Mouse (Mus musculus) adrenal gland, adult (tissue): Measurements from ENCODE around the gene Dclk1.
A peak's percentile ranks its signal among the peaks of the same experiment; 100 is the strongest.

ENCODE experiments used
- DNase-seq, 2 experiments: peaks; one replicate each; pipeline ENCODE4 v3.0.0; 2022 to 2023; ENCODE audit warnings: low spot score in 1 of 2; ENCODE audit not compliant: inconsistent age in 2 of 2

Dclk1 gene

DNA sequence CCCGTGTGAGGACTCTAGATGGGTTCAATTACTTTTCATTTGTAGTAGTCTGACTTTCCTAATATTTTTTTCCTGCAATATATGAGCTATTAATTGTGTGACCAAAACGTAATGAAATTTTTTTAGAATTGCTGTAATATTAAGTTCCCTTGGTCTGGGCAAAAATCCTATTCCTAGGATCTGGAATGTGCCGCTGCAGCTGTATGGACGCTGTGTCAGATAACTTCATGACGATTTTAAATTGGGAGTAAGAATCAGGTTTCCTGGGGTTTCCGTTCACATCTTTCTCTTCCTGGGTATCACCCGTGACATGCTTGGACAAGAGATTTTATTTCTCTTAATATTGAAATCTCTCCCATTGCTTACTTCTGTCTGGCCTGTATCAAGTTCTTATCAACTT lies 253.1 kb downstream of the Dclk1 start:
- DNase-seq, result no peak

DNA sequence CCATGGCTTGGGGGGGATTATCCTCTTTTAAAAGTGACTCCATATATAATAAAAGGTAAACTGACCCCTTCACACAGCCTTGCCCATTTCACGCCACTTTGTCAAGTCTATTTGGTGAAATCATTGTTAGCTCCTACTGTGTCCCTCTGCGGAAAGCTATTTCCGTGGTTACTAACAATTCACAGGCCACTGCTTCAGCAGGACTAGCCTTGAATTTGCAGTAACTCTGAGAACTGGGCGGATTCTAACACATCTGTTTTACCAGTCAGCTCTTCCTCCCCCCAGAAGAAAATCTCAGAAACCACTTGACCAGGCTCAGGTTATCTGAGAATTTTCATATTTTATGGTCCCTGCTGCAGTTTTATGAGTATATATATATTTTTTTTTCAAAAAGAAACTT lies 253.7 kb downstream of the Dclk1 start:
- DNase-seq, result no peak

DNA sequence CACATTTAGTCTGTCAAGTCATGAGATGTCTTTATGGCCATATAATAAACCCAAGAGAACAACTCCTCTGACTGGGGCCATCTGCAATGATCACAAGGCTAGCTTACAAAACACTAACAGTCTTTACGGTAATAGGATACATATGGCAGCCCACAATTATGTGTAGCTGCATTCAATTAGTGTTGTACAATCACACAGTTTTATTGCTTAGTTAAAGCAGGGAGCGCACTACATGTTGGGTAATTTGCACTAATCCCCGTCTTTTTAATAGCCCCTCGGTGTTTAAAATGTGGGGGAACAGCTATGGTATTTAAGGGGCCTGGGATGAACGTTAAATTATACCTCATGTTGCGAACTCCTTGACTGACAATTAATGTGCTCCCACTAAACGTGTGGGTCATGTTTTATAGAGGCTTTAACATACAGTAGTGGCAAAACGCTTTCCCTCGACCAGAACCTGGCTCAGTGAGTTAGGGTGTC lies 254.3 kb downstream of the Dclk1 start:
- no peak for DNase-seq

DNA sequence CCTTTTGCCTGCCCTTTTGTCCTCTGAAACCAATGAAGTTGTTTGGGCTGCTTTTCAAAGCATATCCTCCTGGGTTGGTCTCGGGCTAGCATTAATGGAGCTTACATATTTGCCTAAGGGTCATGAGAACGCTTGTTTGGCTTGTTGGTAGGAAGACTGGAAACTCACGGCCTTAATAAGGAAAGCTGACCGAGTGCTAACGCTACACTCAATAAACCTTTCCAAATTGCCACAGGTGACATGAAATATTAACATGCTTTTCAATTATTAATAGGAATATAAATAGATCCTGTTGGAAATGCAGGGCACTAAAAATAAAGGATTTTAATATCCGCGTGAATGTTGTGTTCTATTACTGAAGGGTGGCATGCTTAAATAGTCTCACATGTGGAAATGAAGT lies 257.1 kb downstream of the Dclk1 start:
- DNase-seq, result no peak

DNA sequence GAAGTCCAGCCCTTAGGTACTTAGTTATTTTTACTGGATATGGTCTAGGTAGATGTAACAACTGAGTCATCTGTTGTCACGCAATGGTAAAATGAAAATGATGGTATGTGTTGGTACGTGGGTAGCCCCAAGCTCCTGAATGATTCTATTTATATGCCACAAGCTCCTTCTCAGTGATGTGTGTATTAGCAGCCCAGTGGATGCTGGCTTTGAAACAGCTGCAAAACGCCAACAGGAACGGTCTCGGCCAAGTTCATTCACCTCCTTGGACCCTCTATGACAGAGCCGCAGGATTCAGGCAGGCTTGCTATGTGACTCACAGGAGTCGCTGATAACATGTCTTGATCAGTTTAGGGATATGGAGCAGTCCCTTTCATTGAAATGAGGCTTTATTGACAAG lies 268.0 kb downstream of the Dclk1 start:
- no peak for DNase-seq

DNA sequence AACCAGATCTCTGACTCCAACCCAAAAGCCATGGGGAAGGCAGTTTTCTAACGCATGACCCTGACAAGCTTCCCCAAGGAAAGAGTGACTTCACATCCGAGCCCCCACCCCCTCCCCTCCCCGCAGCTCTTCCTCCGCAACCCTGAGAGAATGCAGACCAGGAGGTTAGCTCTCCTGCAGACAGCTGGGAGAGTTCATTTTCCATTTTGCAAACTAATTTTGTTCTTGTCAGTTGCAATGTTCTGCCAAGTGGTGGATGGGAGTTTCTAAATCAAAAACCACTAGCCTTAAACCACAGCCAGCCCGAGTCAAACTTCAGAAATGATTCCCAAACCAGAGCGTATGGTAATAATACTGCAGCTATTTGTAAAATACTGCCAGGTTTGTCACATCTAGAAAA lies 269.5 kb downstream of the Dclk1 start:
- DNase-seq, result no peak

DNA sequence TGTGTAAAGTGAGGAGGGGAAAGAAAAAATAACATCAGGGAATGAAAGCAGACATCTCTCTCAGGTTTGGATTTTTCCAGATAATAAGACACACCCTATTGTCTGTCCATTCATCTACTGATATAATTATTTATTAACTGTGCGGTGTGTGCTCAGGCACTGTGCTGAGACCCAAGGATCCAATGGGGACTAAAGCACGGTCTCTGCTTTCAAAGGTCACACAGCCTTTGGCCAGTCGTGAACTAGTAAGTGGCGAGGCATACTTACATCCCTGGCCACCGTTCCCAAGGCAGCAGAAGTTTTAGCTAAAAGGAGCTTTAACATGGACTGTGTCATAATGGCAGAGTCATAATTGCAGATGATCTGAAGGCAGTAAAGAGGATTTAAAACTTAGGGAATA lies 273.8 kb downstream of the Dclk1 start:
- no peak for DNase-seq

DNA sequence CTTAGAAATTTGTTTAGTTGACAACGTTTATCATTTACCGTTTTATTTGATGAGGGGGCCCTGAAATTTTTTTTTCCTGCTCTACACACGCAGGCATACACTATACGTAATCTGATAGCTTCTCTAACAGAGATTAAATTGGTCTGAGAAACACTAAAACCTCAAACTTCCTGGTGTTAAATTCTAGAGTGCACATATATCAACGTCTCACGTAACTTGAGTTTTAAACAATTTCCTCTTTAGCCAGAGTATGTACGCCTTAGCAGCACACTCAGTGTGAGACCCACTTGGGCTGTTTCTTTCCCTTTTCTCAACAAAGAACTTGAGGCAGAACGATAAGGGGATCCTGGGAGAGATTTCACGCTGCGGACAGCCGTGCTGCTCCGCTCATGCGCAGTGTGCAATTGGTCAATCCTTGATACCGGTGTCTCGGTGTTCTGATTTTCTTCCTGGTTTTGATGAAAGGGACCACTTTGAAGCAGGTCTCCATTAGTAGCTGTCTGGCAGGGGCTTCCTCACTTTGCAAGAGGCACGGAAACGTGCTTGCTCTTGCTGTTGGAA lies 275.4 kb downstream of the Dclk1 start:
- no peak for DNase-seq

DNA sequence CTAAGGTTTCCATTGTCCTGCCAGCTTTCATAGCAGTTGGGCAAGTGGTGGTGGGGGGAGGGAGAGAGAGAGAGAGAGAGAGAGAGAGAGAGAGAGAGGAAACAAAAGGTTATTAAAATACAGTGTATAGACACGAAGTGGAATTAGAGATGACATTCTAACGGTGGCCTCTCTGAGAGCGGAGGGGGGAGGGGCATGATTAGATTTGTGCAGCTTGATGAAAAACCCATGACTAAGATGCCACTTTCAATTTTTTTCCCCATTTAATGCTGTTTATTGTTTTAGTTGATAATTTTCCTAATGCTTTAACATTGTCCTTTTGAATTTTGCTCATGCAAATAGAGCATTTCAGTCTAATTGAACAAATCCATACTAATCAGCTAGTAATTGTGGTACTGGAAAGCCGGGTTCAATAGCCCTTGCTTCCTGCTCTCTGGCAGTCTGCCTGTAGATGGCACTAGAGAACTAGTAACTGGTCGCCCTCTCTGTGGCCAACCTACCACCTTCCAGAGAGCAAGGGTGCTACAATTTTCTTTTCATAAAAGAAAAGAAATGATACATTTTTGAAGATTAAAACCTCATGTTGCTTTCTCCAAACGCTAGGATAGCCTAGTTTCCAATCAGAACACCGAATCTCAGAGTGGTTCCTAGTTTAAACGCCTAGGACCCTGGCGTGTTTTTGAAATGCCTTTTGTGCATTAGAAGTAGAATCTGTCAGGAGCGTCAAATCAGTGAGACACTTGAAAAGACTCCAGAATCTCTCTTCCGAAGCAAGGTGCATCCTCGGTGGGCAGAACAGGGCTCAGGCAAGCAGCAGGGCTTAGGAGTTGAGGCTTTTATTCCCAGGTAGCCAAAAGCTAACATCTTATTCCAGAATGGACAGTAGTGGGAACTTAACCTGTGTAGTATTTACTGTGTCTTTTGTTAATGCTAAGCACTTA lies 278.3 kb downstream of the Dclk1 start:
- DNase-seq, result peak; percentile 59 to 89

DNA sequence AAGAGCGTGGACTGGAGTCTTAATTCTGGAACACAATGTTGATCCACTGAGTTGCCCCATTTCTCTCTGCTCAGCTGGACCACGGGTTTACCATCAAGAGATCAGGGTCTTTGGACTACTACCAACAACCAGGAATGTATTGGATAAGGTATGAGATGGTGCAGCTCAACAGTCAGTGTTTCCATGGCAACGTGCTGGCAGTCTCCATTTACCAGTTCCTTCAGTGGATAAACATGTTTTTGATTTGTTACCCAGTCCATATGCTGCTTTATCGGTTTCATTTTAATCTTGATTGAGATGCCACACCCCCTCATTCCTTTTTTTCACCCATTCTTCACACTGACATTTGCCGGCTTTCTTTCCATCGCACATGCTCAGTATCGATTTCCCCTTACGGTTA lies 279.6 kb downstream of the Dclk1 start:
- DNase-seq, result no peak

DNA sequence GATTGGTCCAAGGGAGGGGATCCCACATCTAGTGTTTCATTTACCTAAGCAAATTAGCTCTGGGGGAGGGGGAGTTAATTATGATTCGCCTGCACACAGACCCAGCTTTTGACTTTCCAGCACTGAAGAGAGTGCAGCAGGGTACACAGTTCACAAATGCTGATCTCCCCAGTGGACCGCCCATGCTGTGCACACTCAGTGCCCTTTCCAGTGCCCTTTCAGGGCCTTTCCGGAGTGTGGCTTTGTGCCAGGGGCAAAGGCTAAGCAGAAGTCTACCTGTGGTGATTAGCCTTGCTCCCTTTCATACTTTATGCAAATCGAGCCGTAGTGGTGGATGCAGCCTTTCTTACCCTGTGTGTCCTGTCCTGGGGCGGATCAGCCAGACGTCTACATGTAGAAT lies 281.1 kb downstream of the Dclk1 start:
- DNase-seq, result no peak

DNA sequence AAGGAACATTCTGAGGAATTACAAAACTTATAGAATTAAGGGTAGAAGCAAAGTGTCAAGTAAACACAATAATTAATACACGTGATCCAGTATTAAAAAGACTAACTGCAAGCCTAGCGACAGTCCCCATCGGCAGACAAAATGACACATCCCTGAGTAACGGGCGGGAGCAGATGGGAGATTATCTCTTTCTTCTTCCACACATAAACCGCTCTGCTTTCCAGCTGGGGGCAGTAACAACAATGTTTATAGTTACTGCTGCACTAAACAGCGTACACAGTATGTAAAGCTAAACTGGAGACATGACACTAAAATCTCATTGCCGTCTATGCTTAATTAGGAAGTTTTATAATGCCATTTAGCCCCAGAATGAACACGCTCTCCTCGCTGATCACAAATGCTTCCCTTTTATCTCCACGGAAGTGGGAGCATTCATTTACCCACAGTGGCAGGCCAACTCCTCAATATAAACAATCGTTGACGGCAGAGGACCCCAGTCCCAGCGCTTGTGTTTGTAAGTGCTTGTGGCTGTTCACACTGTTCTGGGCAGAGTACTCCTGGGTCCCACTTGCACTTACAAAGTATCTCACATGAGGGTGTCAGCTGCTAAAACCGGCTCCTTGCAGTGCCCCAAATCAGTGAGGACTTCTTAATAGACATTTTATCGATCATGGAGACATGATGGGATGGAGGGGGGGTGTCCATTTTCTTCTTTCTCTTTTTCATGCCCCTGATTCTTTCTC lies 281.7 kb downstream of the Dclk1 start:
- DNase-seq, result peak in 1 of 2 experiments; percentile 23

DNA sequence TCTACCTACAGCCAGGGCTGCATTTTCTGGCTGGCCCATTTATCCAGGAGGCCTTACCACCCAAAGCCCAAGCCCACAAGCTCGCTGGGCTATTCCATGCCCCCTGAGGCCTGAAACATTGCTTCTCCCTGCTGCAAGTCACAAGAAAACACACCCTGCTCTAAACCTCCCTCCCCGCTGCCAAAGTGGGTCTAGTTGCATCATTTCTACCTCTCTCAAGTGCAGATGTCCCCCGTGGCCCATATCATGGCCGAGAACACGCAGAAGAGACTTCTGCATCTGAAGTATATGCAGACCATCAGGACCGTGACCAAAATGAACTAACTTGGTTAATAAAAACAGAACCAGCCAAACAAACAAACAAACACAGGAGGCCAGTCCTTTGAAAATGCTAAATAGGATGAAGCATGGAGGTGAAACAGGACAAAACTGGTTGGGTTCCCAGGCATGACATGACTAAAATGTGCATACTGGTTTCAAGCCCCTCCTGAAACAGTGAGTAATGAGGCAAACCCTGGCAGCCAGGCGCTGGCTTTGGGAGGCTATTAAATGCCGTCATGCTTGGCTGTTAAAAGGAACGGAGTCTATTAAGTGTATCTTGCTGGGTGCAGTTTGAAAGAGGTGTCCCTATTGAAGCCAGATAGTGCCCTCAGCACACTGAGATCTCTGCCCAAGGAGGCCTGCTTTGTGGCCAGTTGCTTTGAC lies 282.5 kb downstream of the Dclk1 start:
- no peak for DNase-seq

DNA sequence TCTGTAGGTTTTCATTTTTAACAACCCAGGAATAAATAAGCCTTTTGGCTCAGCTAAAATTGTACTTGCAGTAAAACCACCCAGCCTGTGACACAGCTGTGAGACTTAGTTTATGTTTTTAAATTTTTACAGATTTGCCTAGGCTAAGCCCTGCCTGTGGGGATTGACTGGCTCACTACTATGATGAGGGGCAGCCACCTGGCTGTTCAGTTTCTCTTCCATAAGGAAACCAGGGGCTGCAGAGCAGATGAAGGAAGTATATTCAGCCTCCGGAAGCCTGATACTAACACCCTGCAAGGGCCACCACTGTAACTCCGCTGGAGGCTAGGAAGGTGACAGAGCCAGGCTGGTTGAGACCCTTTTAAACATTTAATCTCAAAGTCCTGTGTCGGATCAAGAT lies 284.3 kb downstream of the Dclk1 start:
- no peak for DNase-seq

DNA sequence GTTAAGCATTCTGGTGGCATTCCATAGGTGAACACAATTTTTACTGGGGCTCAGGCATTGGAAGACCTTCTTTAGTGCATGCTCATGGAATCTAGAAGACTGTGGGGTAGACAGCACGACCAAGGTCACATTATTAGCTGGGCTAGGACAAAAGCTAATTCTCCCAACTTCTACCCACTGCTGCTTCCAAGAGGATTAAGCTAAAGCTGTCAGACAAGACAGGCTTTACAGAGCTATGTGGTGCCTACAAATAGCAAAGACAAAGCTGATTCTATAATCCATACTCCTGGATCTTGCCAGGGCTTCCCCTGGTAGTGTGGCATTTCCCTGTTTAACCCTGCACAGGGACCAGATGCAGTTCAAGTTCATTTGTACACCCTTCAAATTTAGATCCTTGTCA lies 285.4 kb downstream of the Dclk1 start:
- no peak for DNase-seq

DNA sequence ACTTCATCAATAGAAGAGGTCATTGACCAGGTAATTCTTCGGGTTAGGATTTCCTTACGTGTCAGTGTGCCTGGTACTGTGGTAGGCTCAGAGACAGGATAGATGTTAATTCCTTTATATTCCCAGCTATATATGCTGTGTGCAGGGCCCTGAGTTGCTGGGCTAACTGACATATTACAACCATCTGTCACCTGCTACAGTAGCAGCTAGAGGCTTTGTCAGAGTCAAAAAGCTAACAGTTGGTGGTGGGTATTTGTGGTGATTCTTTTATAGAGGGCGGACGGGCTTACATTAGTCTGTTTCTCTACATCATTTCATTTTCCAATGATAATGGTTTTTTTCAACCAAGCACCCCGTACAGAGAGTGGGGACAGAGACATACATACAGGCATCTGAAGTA lies 285.8 kb downstream of the Dclk1 start:
- no peak for DNase-seq

DNA sequence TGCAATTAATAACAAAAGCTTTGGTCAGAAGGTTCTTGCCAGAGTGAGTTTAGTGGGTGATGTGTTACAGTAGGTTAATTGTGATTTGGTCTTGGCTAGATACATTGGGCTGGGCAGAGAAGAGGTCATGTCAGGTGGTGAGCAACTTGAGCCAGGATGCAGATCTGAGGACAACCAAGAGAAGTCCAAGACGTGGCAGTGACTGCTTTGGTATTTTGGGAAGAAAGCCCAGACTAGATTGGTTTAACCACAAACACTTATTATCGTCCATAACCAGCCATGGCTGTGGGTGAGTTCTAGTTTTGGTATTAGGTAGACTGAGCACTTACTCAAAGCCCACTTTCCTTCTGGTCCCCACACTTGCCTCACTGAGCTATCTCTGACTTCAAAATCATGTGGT lies 287.2 kb downstream of the Dclk1 start:
- no peak for DNase-seq

DNA sequence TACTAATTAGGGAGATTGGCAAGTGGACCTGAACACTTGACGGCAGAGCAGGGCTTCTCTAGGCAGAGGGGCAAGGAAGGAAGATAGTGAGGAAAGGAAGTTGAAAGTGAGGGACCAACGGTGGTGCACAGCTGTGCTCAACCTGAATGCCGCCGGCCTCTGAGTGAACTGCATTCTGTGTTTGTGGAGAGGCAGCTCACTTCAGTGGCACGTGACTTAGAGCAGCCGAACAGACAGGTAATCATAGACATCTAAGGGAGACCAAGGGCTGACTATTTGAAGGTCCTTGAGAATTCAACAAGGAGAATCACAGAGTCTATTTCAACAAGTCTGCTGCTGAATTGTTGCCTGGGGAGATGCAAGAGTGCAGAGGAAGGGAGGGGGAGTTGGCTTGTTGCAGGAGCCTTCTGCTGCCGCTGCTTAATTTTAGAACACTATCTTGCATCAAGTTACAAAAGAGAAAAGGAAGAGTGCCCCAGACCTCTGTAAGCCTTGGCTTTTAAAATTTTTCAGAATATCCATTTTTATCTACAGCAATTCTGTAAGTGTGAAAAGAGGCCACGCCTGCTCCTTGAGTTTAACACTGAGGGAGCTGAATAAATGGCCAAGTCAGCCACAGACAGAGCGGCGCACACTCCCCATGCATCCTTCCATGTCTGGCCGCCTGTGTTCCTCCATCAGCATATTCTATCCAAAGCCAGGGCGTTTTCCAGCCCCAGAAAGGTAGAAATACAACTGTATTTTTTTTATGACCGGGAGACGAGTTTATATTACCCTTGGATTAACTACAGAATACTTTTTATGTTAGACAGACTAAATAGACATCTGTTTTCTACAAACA lies 289.3 kb downstream of the Dclk1 start:
- DNase-seq, result no peak

DNA sequence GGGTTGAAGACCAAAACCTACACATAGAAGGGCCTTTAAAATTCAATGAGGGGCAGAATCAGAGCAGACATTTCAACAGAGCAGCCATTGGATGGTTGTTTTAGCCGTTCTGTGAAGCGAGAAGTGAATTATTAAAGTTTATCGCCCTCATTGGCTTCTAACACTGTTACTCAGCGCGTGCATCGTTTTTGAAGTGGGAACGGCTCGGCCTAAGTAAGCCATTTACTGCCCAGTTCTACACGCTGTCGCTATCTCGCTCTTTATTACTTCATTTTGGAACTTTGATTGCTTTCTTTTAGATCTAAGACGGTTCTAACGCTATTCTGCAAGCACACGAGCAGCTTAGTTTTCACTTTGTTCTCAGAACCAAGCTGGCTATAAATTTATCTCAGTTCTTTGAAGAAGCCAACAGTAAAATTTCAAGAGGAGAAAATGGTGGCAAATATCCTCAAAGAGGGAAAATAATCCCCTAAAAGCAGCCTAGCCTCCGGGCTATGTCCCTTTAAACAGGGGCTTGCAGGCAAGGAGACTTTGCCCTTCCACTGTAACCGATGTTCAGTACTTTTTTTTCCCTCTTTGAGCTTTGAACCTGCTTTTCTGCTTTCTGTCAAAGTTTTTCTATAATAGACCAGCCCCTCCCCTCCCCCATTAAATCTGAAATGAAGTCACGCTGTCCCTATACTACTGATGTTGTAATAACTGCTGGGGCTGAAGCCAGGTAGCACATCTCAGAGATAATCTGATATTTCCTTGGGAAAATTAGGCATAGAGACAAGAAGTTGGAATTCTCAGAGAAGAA lies 290.2 kb downstream of the Dclk1 start:
- DNase-seq, result no peak
